Mouse (Mus musculus): Measurements from ENCODE around the gene Drc7.

Drc7 gene

GRCm38 (mm10) chr8:95084744-95085431 is 30.0 kb downstream of the Drc7 start:
- no peak for TF ChIP-seq GATA4 (IDR thresholded peaks at IDR 0.05; ENCODE audit: insufficient replicate concordance, low read length)

GRCm38 (mm10) chr8:95085432-95086141 is 30.7 kb downstream of the Drc7 start:
- no peak for TF ChIP-seq GATA4 (IDR thresholded peaks at IDR 0.05; ENCODE audit: insufficient replicate concordance, low read length)

- TF ChIP-seq GATA4 (IDR thresholded peaks at IDR 0.05; ENCODE audit: insufficient replicate concordance, low read length) = no peak
These were observed 38.7 kb downstream of the Drc7 start for GRCm38 (mm10) chr8:95093574-95093973.

GRCm38 (mm10) chr8:95099009-95099408 is 44.1 kb downstream of the Drc7 start:
- TF ChIP-seq GATA4 (IDR thresholded peaks at IDR 0.05; ENCODE audit: insufficient replicate concordance, low read length) = no peak

GRCm38 (mm10) chr8:95101972-95102371 is 47.1 kb downstream of the Drc7 start:
- TF ChIP-seq GATA4 (IDR thresholded peaks at IDR 0.05; ENCODE audit: insufficient replicate concordance, low read length) = no peak

- no peak for TF ChIP-seq GATA4 (IDR thresholded peaks at IDR 0.05; ENCODE audit: insufficient replicate concordance, low read length)
These were observed 52.4 kb downstream of the Drc7 start for GRCm38 (mm10) chr8:95107306-95107705.

GRCm38 (mm10) chr8:95112594-95112993 is 57.7 kb downstream of the Drc7 start:
- TF ChIP-seq GATA4 (IDR thresholded peaks at IDR 0.05; ENCODE audit: insufficient replicate concordance, low read length) = no peak

- no peak for TF ChIP-seq GATA4 (IDR thresholded peaks at IDR 0.05; ENCODE audit: insufficient replicate concordance, low read length)
These were observed 58.2 kb downstream of the Drc7 start for GRCm38 (mm10) chr8:95113108-95113507.

- no peak for TF ChIP-seq GATA4 (IDR thresholded peaks at IDR 0.05; ENCODE audit: insufficient replicate concordance, low read length)
These were observed 58.8 kb downstream of the Drc7 start for GRCm38 (mm10) chr8:95113750-95114149.

GRCm38 (mm10) chr8:95123455-95123854 is 68.6 kb downstream of the Drc7 start:
- TF ChIP-seq GATA4 (IDR thresholded peaks at IDR 0.05; ENCODE audit: insufficient replicate concordance, low read length) = no peak

- TF ChIP-seq GATA4 (IDR thresholded peaks at IDR 0.05; ENCODE audit: insufficient replicate concordance, low read length) = no peak
These were observed 71.6 kb downstream of the Drc7 start for GRCm38 (mm10) chr8:95126497-95126896.

- TF ChIP-seq GATA4 (IDR thresholded peaks at IDR 0.05; ENCODE audit: insufficient replicate concordance, low read length) = no peak
These were observed 72.8 kb downstream of the Drc7 start for GRCm38 (mm10) chr8:95127658-95128057.

Measured in liver, adult (tissue).